Mouse (Mus musculus) heart, embryonic 11.5 days (tissue): ENCODE data around the gene E4f1. TPM values are rescaled to one million over a fixed set of nuclear protein-coding genes. Genes with fewer than 3 reads are reported as not detected.

Source experiments
- ATAC-seq: fragments of 200-750 bp; cut with Nextera tagmentation; replicated peaks from 2 replicates; pipeline ENCODE4 v1.8.0; 2017; ENCODE audit warnings: moderate library complexity; ENCODE audit not compliant: insufficient number of reproducible peaks, low FRiP score, low TSS enrichment
- H3K27ac ChIP-seq: fragments of 300-500 bp; sonication (generic); 2 replicates; pipeline ENCODE4 v1.5.1; 2014; ENCODE audit warnings: mild to moderate bottlenecking, low read depth, low read length
- H3K27me3 ChIP-seq: fragments of 300-500 bp; sonication (generic); 2 replicates; pipeline ENCODE4 v1.6.1; 2014; ENCODE audit warnings: mild to moderate bottlenecking, low read length, mixed read lengths; ENCODE audit not compliant: control insufficient read depth, insufficient read depth
- H3K36me3 ChIP-seq: fragments of 300-500 bp; sonication (generic); 2 replicates; pipeline ENCODE4 v1.6.1; 2014; ENCODE audit warnings: mild to moderate bottlenecking, low read length, moderate library complexity, mixed read lengths; ENCODE audit not compliant: control insufficient read depth, insufficient read depth
- H3K4me1 ChIP-seq: fragments of 300-500 bp; sonication (generic); 2 replicates; pipeline ENCODE4 v1.6.1; 2014; ENCODE audit warnings: low read length; ENCODE audit not compliant: control insufficient read depth, insufficient read depth
- H3K4me2 ChIP-seq: fragments of 300-500 bp; sonication (generic); 2 replicates; pipeline ENCODE4 v1.6.1; 2014; ENCODE audit warnings: mild to moderate bottlenecking, moderate library complexity
- H3K4me3 ChIP-seq: fragments of 300-500 bp; sonication (generic); 2 replicates; pipeline ENCODE4 v1.5.1; 2014; ENCODE audit warnings: low read depth, low read length
- H3K9ac ChIP-seq: fragments of 300-500 bp; sonication (generic); 2 replicates; pipeline ENCODE4 v1.6.1; 2014; ENCODE audit warnings: mild to moderate bottlenecking, low read depth, low read length, moderate library complexity
- H3K9me3 ChIP-seq: fragments of 300-500 bp; sonication (generic); replicated peaks from 2 replicates; pipeline ENCODE4 v1.6.1; 2016; ENCODE audit warnings: low read length; ENCODE audit not compliant: control insufficient read depth
- WGBS: fragments of 180-500 bp; shearing (Covaris S2); extraction: QIAGEN DNeasy Blood & Tissue Kit; methylation state at CpG from one replicate; pipeline ENCODE4 v1.1.7; 2014; ENCODE audit not compliant: insufficient replicate concordance; 5-methylcytosine and 5-hydroxymethylcytosine counted together
- polyA plus RNA-seq: library from polyadenylated mRNA; unstranded; fragments of >200 nt; fragmentation: Nextera tagmentation; extraction: Ambion mirVana; gene quantifications from 2 replicates; pipeline ENCODE4 v1.2.1, GENCODE M21; 2014

The E4f1 gene
- polyA plus RNA-seq, 1 experiment from 2014 or later = 17.6 TPM

- under 1% methylated on average over 42 of the region's 45 CpGs for WGBS
- ATAC-seq = no peak
- H3K27ac ChIP-seq = no peak within 1 kb of the TSS
Measured at GRCm38 (mm10) chr17:24488186-24488661, 18.1 kb upstream of the E4f1 start, which contains the start of gene Caskin1. Caskin1 (plus strand) TSS chr17:24488601.

GRCm38 (mm10) chr17:24485090-24485860, 15.2 kb upstream of the E4f1 start:
- Histone ChIP-seq H3K27ac (no peak overlapping the region), H3K27me3 (peaks cover 36% of the 10 kb centered on the region), H3K9me3 (no peaks in the 10 kb centered on the region), H3K4me2 (peak overlapping the region; percentile 14; the same call in 1 of the 2 replicates), H3K4me1 (peaks cover 6% of the 10 kb centered on the region), H3K9ac (no peak overlapping the region), H3K36me3 (no peaks in the 10 kb centered on the region), H3K4me3 (no peak overlapping the region)
- WGBS = 29% methylated on average over 11 of the region's 11 CpGs
- no peak for ATAC-seq

More at GRCm38 (mm10) chr17:24488186-24488661, 18.1 kb upstream of the E4f1 start, which contains the start of gene Caskin1:
- Histone ChIP-seq H3K4me1 (peaks cover 6% of the 10 kb centered on the region), H3K4me2 (peak within 1 kb of the TSS; percentile 84), H3K9ac (peak within 1 kb of the TSS; percentile 73), H3K9me3 (no peaks in the 10 kb centered on the region), H3K4me3 (peak within 1 kb of the TSS; percentile 76), H3K27me3 (peaks cover 43% of the 10 kb centered on the region), H3K36me3 (no peaks in the 10 kb centered on the region)

- WGBS = 85% methylated on average over 3 of the region's 3 CpGs
- H3K27ac ChIP-seq = no peak overlapping the region
- peaks cover 6% of the 10 kb centered on the region for H3K4me1 ChIP-seq
- H3K4me3 ChIP-seq = no peak overlapping the region
- no peaks in the 10 kb centered on the region for H3K9me3 ChIP-seq
- H3K9ac ChIP-seq = no peak overlapping the region
- no peak overlapping the region for H3K4me2 ChIP-seq
- ATAC-seq = no peak
- peaks cover 18% of the 10 kb centered on the region for H3K27me3 ChIP-seq
- H3K36me3 ChIP-seq = no peaks in the 10 kb centered on the region
Measured at GRCm38 (mm10) chr17:24483495-24483894, 13.4 kb upstream of the E4f1 start.

GRCm38 (mm10) chr17:24481027-24481815, 11.1 kb upstream of the E4f1 start:
- ATAC-seq = no peak
- Histone ChIP-seq H3K4me3 (no peak overlapping the region), H3K9ac (no peak overlapping the region), H3K9me3 (no peaks in the 10 kb centered on the region), H3K4me2 (no peak overlapping the region), H3K27me3 (no peaks in the 10 kb centered on the region), H3K36me3 (peaks cover 6% of the 10 kb centered on the region), H3K27ac (no peak overlapping the region), H3K4me1 (peaks cover 13% of the 10 kb centered on the region)
- WGBS = 89% methylated on average over 20 of the region's 20 CpGs

DNA sequence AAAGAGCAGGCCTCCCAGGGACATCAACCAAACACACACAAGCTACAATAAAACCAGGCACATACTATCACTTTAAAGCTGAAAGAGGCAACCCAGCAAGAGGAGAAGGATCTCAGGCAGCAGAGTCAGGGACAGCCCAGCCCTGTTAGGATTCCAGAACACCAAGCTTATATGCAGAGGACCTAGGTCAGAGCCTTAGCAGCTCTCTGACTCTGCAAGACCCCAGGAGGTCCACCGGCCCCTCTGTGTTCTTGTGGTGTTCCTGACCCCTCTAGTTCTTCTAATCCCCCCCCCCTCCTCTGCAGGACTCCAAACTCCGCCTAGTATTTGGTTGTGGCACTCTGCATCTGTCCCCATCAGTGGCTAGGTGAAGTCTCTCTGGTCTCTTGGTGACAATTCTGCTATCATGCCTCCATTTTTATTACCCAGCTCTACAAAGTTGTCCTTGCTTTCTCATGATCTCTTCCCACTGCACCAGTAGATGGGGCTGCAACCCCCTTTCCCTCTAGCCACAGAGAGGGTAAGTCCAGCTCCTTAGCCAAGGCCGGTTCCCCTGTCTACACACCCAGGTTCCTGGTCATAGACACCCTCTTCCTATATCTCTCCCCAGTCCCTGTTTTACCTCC, 10.2 kb upstream of the E4f1 start:
- H3K4me3 ChIP-seq = no peak overlapping the region
- H3K4me2 ChIP-seq = no peak overlapping the region; the same call in 1 of the 2 replicates
- no peaks in the 10 kb centered on the region for H3K27me3 ChIP-seq
- H3K4me1 ChIP-seq = peaks cover 9% of the 10 kb centered on the region
- peaks cover 12% of the 10 kb centered on the region for H3K36me3 ChIP-seq
- no peaks in the 10 kb centered on the region for H3K9me3 ChIP-seq
- ATAC-seq = no peak
- WGBS = 46% methylated on average over 3 of the region's 3 CpGs
- H3K9ac ChIP-seq = no peak overlapping the region
- no peak overlapping the region for H3K27ac ChIP-seq

- Histone ChIP-seq H3K9ac (no peak overlapping the region), H3K4me1 (peaks cover 7% of the 10 kb centered on the region; the same call in 1 of the 2 replicates), H3K4me3 (peak overlapping the region; percentile 74; the same call in 1 of the 2 replicates), H3K27me3 (no peaks in the 10 kb centered on the region), H3K9me3 (no peaks in the 10 kb centered on the region), H3K4me2 (peak overlapping the region; percentile 72), H3K27ac (no peak overlapping the region), H3K36me3 (peaks cover 17% of the 10 kb centered on the region)
- no peak for ATAC-seq
- 29% methylated on average over 1 of the region's 1 CpGs for WGBS
Measured at GRCm38 (mm10) chr17:24479431-24479830, 9.3 kb upstream of the E4f1 start.

GRCm38 (mm10) chr17:24478663-24479380, 8.7 kb upstream of the E4f1 start, which contains the start of gene Mlst8:
Mlst8 (minus strand) TSS chr17:24479078.
- Histone ChIP-seq H3K9ac (peak within 1 kb of the TSS; percentile 87), H3K4me3 (peak within 1 kb of the TSS; percentile 74), H3K4me1 (peaks cover 9% of the 10 kb centered on the region; the same call in 1 of the 2 replicates), H3K4me2 (peak within 1 kb of the TSS; percentile 72), H3K36me3 (peaks cover 20% of the 10 kb centered on the region), H3K9me3 (no peaks in the 10 kb centered on the region), H3K27ac (peak within 1 kb of the TSS; percentile 93), H3K27me3 (no peaks in the 10 kb centered on the region)
- ATAC-seq = peak; percentile 90
- WGBS = under 1% methylated on average over 47 of the region's 48 CpGs
